Mouse (Mus musculus) neural tube, embryonic 12.5 days (tissue): ENCODE results near the gene Hypk. TPM values are rescaled to one million over a fixed set of nuclear protein-coding genes. Genes with fewer than 3 reads are reported as not detected.

Source experiments
- ATAC-seq: fragments of 200-750 bp; cut with Nextera tagmentation; 2 replicates; pipeline ENCODE4 v1.8.0; 2017; ENCODE audit warnings: low read depth, mild to moderate bottlenecking, moderate TSS enrichment, moderate library complexity; ENCODE audit not compliant: low FRiP score
- H3K27ac ChIP-seq: fragments of 300-500 bp; sonication (generic); 2 replicates; pipeline ENCODE4 v1.5.1; 2016
- H3K27me3 ChIP-seq: fragments of 300-500 bp; sonication (generic); replicated peaks from 2 replicates; pipeline ENCODE4 v1.6.1; 2016; ENCODE audit warnings: mild to moderate bottlenecking
- H3K36me3 ChIP-seq: fragments of 300-500 bp; sonication (generic); 2 replicates; pipeline ENCODE4 v1.6.1; 2016; ENCODE audit warnings: mild to moderate bottlenecking
- H3K4me1 ChIP-seq: fragments of 300-500 bp; sonication (generic); 2 replicates; pipeline ENCODE4 v1.6.1; 2016
- H3K4me2 ChIP-seq: fragments of 300-500 bp; sonication (generic); replicated peaks from 2 replicates; pipeline ENCODE4 v1.6.1; 2016; ENCODE audit warnings: mild to moderate bottlenecking
- H3K4me3 ChIP-seq: fragments of 300-500 bp; sonication (generic); 2 replicates; pipeline ENCODE4 v1.5.1; 2016
- H3K9ac ChIP-seq: fragments of 300-500 bp; sonication (generic); 2 replicates; pipeline ENCODE4 v1.6.1; 2016; ENCODE audit warnings: mild to moderate bottlenecking
- H3K9me3 ChIP-seq: fragments of 300-500 bp; sonication (generic); 2 replicates; pipeline ENCODE4 v1.6.1; 2016; ENCODE audit warnings: mild to moderate bottlenecking
- WGBS: fragments of 180-500 bp; shearing (Covaris S2); methylation state at CpG from one replicate; pipeline ENCODE4 v1.1.7; 2016; 5-methylcytosine and 5-hydroxymethylcytosine counted together
- polyA plus RNA-seq: library from polyadenylated mRNA; unstranded; fragments of >200 nt; fragmentation: Nextera tagmentation; extraction: Ambion mirVana; gene quantifications from 2 replicates; pipeline ENCODE4 v1.2.1, GENCODE M21; 2016

The Hypk gene
- 97.6 and 113 TPM in 2 replicates for polyA plus RNA-seq

DNA sequence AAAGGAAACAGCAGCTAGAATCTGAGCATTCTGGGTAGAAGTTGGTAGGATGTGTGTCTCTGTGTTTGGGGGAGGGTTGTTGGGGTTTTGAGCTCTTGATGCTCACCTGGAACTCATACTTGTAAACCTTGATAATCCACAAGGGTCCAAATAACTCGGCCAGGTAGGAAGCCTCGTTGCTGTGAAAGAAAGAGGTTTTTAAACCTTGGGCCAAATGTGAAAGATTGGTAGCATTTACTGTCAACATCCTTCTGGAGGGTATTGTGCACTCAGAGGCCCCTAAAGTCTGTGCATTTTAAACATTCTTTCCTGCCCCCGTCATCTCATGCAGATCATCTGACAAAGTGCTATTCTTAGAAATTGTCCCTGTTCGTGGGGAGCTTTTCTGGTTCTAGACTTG lies at the start of gene Hypk:
Gene Hypk (plus strand): TSS at position 301 of the 400 bp plus-strand sequence.
- Histone ChIP-seq H3K9me3 (no peaks in the 10 kb centered on the region), H3K27me3 (no peaks in the 10 kb centered on the region), H3K36me3 (peaks cover 12% of the 10 kb centered on the region), H3K9ac (no peak within 1 kb of the TSS), H3K4me2 (no peak within 1 kb of the TSS), H3K4me1 (peaks cover 27% of the 10 kb centered on the region), H3K4me3 (no peak within 1 kb of the TSS), H3K27ac (no peak within 1 kb of the TSS)
- no peak for ATAC-seq
- WGBS = 83% methylated on average over 4 of the region's 4 CpGs

- Histone ChIP-seq H3K9ac (no peak overlapping the region), H3K4me1 (no peaks in the 10 kb centered on the region), H3K4me3 (no peak overlapping the region), H3K4me2 (no peak overlapping the region), H3K27ac (no peak overlapping the region), H3K9me3 (no peaks in the 10 kb centered on the region), H3K27me3 (no peaks in the 10 kb centered on the region), H3K36me3 (no peaks in the 10 kb centered on the region)
- no peak for ATAC-seq
Observed at GRCm38 (mm10) chr2:121403296-121403695, 49.8 kb upstream of the Hypk start.

DNA sequence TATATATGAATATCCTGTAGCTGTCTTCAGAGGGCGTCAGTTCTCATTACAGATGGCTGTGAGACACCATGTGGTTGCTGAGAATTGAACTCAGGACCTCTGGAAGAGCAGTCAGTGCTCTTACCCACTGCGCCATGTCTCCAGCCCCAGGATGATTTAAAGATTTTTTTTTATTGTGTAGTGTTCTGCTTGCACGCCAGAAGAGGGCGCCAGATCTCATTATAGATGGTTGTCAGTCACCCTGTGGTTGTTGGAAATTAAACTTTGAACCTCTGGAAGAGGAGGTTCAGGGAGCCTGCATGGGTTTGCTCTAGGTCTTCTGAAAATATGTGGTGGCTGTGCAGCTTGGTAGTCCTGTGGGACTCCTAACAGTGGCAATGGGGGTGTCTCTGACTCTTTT lies 44.9 kb upstream of the Hypk start:
- no peak overlapping the region for H3K4me3 ChIP-seq
- 31% methylated on average over 4 of the region's 4 CpGs for WGBS

GRCm38 (mm10) chr2:121412843-121413386 lies 40.2 kb upstream of the Hypk start:
- ATAC-seq = no peak

More for the DNA sequence above, 44.9 kb upstream of the Hypk start:
- H3K27me3 ChIP-seq = no peaks in the 10 kb centered on the region
- no peak overlapping the region for H3K9ac ChIP-seq
- H3K4me1 ChIP-seq = no peaks in the 10 kb centered on the region
- no peak overlapping the region for H3K27ac ChIP-seq
- no peaks in the 10 kb centered on the region for H3K9me3 ChIP-seq
- H3K4me2 ChIP-seq = no peak overlapping the region
- no peak for ATAC-seq
- H3K36me3 ChIP-seq = no peaks in the 10 kb centered on the region

DNA sequence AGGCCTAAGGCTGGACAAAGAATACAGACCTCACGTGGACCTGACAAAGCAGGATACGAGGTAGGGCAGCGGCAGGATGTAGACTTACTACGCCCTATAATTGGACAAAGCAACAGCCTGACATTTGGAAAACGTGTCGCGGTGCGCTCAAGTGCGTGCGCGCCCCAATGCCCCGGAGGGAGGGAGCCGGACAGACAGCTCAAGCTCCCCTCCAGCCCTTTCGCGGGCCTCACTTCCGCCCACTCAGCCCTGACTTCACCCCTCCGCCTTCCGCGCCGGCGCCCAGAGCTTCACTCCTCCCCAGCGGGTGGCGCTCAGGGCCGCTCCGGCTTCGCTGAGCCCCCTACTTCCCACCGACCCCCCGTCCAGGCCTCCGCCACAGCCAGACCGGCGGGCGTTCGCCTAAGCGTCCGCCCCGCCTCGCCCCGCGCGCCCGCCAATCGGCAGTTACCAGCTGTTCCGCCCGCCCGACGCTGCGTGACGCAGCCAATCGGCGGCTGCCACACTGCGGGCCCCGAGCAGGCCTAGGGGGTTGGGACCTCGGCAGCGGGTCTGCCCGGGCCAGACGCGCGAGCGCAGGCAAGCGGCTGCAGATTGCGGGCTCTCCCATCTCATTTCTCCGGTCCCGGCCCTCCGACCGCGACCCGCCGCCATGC lies 39.6 kb upstream of the Hypk start, which contains the start of the genes Pdia3 and Catsper2:
Gene Pdia3 (plus strand): TSS at position 389 of the 656 bp plus-strand sequence.
Gene Catsper2 (minus strand): TSS at position 406 of the 656 bp plus-strand sequence.
- H3K9me3 ChIP-seq = no peaks in the 10 kb centered on the region
- H3K27me3 ChIP-seq = no peaks in the 10 kb centered on the region
- peaks cover 22% of the 10 kb centered on the region for H3K4me1 ChIP-seq
- under 1% methylated on average over 68 of the region's 68 CpGs for WGBS
- H3K4me2 ChIP-seq = peak within 1 kb of the TSS; percentile 71
- ATAC-seq = peak; percentile 99
- H3K4me3 ChIP-seq = peak within 1 kb of the TSS; percentile 97
- peak within 1 kb of the TSS; percentile 92 for H3K27ac ChIP-seq
- H3K9ac ChIP-seq = peak within 1 kb of the TSS; percentile 98
- H3K36me3 ChIP-seq = peaks cover 13% of the 10 kb centered on the region; the same call in 1 of the 2 replicates

More at GRCm38 (mm10) chr2:121412843-121413386, 40.2 kb upstream of the Hypk start:
- Histone ChIP-seq H3K9ac (peak overlapping the region; percentile 98), H3K36me3 (peaks cover 9% of the 10 kb centered on the region; the same call in 1 of the 2 replicates), H3K4me2 (peak overlapping the region; percentile 71), H3K27ac (peak overlapping the region; percentile 92), H3K27me3 (no peaks in the 10 kb centered on the region), H3K9me3 (no peaks in the 10 kb centered on the region), H3K4me1 (peaks cover 22% of the 10 kb centered on the region), H3K4me3 (peak overlapping the region; percentile 97)
- 12% methylated on average over 4 of the region's 4 CpGs for WGBS

- Histone ChIP-seq H3K27ac (peak overlapping the region; percentile 92), H3K9ac (peak overlapping the region; percentile 98), H3K9me3 (no peaks in the 10 kb centered on the region), H3K4me2 (peak overlapping the region; percentile 71), H3K36me3 (peaks cover 17% of the 10 kb centered on the region; the same call in 1 of the 2 replicates), H3K27me3 (no peaks in the 10 kb centered on the region), H3K4me3 (peak overlapping the region; percentile 97), H3K4me1 (peaks cover 22% of the 10 kb centered on the region)
- ATAC-seq = peak; percentile 52
- WGBS = 1% methylated on average over 32 of the region's 32 CpGs
Observed at GRCm38 (mm10) chr2:121414139-121414685, 38.9 kb upstream of the Hypk start.

DNA sequence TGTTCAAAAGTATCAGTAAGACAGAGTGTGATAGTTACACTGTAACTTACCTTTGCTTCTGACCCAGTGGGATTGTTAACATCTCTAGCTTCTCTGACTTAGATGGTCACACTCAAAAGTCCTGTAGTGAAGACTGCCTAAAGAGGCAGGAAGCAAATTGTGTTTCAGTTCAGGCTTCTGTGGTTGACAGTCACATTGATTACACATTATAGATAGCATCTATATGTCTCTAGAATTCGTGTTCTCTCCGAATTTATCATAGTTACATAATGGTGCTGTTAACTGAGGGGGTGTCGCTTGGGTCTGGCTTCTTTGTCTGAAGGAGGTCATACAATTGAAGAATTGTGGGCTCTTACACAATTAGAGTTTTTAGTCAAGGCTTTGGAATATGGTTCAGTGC lies 38.0 kb upstream of the Hypk start:
- no peak for ATAC-seq
- H3K4me1 ChIP-seq = peaks cover 22% of the 10 kb centered on the region
- WGBS = 48% methylated on average over 3 of the region's 3 CpGs
- H3K27me3 ChIP-seq = no peaks in the 10 kb centered on the region
- no peak overlapping the region for H3K27ac ChIP-seq
- H3K36me3 ChIP-seq = peaks cover 17% of the 10 kb centered on the region; the same call in 1 of the 2 replicates
- no peaks in the 10 kb centered on the region for H3K9me3 ChIP-seq
- peak overlapping the region; percentile 98; the same call in 1 of the 2 replicates for H3K9ac ChIP-seq
- H3K4me3 ChIP-seq = peak overlapping the region; percentile 97
- H3K4me2 ChIP-seq = peak overlapping the region; percentile 71

- WGBS = 90% methylated on average over 3 of the region's 3 CpGs
- ATAC-seq = no peak
- Histone ChIP-seq H3K4me1 (peaks cover 22% of the 10 kb centered on the region), H3K9me3 (no peaks in the 10 kb centered on the region), H3K4me2 (peak overlapping the region; percentile 71), H3K27ac (no peak overlapping the region), H3K4me3 (peak overlapping the region; percentile 97; the same call in 1 of the 2 replicates), H3K27me3 (no peaks in the 10 kb centered on the region), H3K36me3 (peaks cover 18% of the 10 kb centered on the region; the same call in 1 of the 2 replicates), H3K9ac (peak overlapping the region; percentile 98; the same call in 1 of the 2 replicates)
Observed at GRCm38 (mm10) chr2:121415591-121415990, 37.5 kb upstream of the Hypk start.

DNA sequence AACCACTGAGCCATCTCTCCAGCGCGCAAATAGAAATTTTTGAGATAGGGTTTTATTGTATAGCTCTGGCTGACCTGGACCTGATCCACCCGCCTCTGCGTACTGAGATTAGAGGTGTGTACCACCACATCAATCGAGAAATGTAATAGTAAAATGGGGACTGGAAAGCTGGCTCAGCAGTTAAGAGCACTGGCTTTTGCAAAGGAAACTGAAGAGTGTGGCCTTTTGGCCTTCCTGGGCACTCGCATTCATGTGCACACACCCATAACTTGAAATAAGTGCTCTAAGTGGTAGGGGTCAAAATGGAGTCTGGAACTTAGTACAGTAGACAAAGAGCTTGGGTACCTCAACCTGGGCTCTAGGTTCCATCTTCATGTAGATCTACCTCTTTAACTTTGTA lies 36.7 kb upstream of the Hypk start:
- 95% methylated on average over 6 of the region's 6 CpGs for WGBS
- Histone ChIP-seq H3K9ac (no peak overlapping the region), H3K4me2 (peak overlapping the region; percentile 71; the same call in 1 of the 2 replicates), H3K27ac (no peak overlapping the region), H3K9me3 (no peaks in the 10 kb centered on the region), H3K4me1 (peaks cover 22% of the 10 kb centered on the region), H3K27me3 (no peaks in the 10 kb centered on the region), H3K36me3 (peaks cover 19% of the 10 kb centered on the region; the same call in 1 of the 2 replicates), H3K4me3 (no peak overlapping the region)
- ATAC-seq = no peak

DNA sequence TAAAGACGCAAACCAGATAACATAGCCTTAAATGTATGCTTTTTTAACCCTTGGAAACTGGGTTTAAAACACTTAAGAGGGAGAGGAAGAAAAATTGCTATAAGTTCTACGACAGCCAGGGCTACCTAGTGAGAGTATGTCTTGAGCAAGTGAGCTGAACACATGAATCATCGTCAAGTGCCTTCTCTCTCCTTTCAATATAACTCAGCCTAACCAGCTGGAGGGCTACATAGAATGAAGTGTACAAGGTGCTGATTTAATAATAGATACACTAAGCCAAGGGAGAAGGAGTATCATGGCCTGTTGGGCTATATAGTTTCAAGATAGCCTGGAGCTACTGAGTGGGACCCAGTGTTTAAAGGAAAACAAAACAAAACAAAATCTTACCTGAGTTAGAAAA lies 34.6 kb upstream of the Hypk start:
- H3K4me2 ChIP-seq = no peak overlapping the region
- WGBS = 94% methylated on average over 3 of the region's 3 CpGs
- no peak overlapping the region for H3K9ac ChIP-seq
- ATAC-seq = no peak
- H3K36me3 ChIP-seq = peaks cover 34% of the 10 kb centered on the region
- H3K4me1 ChIP-seq = peaks cover 22% of the 10 kb centered on the region
- no peaks in the 10 kb centered on the region for H3K27me3 ChIP-seq
- H3K9me3 ChIP-seq = no peaks in the 10 kb centered on the region
- no peak overlapping the region for H3K27ac ChIP-seq
- no peak overlapping the region for H3K4me3 ChIP-seq

- H3K27me3 ChIP-seq = no peaks in the 10 kb centered on the region
- 98% methylated on average over 2 of the region's 2 CpGs for WGBS
- no peaks in the 10 kb centered on the region for H3K4me1 ChIP-seq
- ATAC-seq = no peak
- H3K36me3 ChIP-seq = peaks cover 60% of the 10 kb centered on the region
- H3K4me2 ChIP-seq = no peak overlapping the region
- no peak overlapping the region for H3K4me3 ChIP-seq
- H3K9me3 ChIP-seq = no peaks in the 10 kb centered on the region
- H3K9ac ChIP-seq = no peak overlapping the region
- no peak overlapping the region for H3K27ac ChIP-seq
Observed at GRCm38 (mm10) chr2:121423166-121423565, 29.9 kb upstream of the Hypk start.

DNA sequence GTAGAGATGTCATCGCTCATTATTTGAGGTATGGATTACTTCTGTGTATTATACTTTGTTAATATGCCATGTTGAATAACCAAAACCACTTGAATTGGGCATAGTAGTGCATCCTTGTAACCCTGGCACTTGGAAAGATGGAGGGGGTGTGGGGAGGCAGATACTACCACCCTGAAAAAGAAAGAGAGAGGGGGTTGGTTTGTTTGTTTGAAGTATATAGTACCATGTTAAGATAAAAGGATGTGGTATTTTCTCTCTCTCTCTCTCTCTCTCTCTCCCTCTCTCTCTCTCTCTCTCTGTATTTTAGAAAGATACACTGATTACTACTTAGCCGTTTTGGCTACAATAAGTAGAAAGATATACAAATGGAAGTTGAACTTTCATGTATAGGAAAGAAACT lies 27.2 kb upstream of the Hypk start:
- H3K27ac ChIP-seq = no peak overlapping the region
- WGBS = 89% methylated on average over 2 of the region's 2 CpGs
- H3K4me3 ChIP-seq = no peak overlapping the region
- no peak overlapping the region for H3K9ac ChIP-seq
- H3K9me3 ChIP-seq = no peaks in the 10 kb centered on the region
- no peaks in the 10 kb centered on the region for H3K4me1 ChIP-seq
- ATAC-seq = no peak
- H3K27me3 ChIP-seq = no peaks in the 10 kb centered on the region
- H3K36me3 ChIP-seq = peaks cover 77% of the 10 kb centered on the region
- no peak overlapping the region for H3K4me2 ChIP-seq
